Mouse (Mus musculus) erythroblast, adult 5-6 weeks (primary cell): ENCODE measurements around the gene Pigz. TPM values are rescaled to one million over a fixed set of nuclear protein-coding genes. Genes with fewer than 3 reads are reported as not detected.

ENCODE experiments used
- ATAC-seq: replicated peaks from 2 replicates; pipeline ENCODE4 v1.8.0; 2016; ENCODE audit warnings: moderate number of reproducible peaks, mild to moderate bottlenecking, moderate TSS enrichment, inconsistent platforms; ENCODE audit not compliant: poor library complexity, low FRiP score, severe bottlenecking
- total RNA-seq, 2 experiments: library from RNA; stranded (forward) in 1 of 2; stranded (reverse) in 1 of 2; fragments of 150-400 nt in 1 of 2; fragments of 200-764, 138-1000 nt in 1 of 2; gene quantifications; 2 replicates each; pipeline versions ENCODE4 v1.2.3 to v1.2.4; 2015 to 2017; ENCODE audit warnings: low replicate concordance in 2 of 2

Pigz gene
- total RNA-seq, 2 experiments from 2014 or later = 0.09 to 1.9 TPM

GRCm38 (mm10) chr16:31980946-31981345 lies 47.3 kb downstream of the Pigz start:
- ATAC-seq = no peak

- ATAC-seq = no peak
Observed at GRCm38 (mm10) chr16:31992039-31992438, 58.4 kb downstream of the Pigz start.

- ATAC-seq = no peak
Observed at GRCm38 (mm10) chr16:31993195-31993594, 59.5 kb downstream of the Pigz start.

- no peak for ATAC-seq
Observed at GRCm38 (mm10) chr16:31993946-31994345, 60.3 kb downstream of the Pigz start.

Other genes with a start within 250 kb of the Pigz start
- not detected in 2 replicates for gene Meltf, start 55.0 kb upstream of the Pigz start, total RNA-seq (2015; ENCODE audit: low replicate concordance)
- not detected in 2 replicates for gene Meltf, start 55.0 kb upstream of the Pigz start, total RNA-seq (2017; ENCODE audit: low replicate concordance)
- 3.1 and 14.0 TPM in 2 replicates for gene 0610012G03Rik, start 14.6 kb downstream of the Pigz start, total RNA-seq (2015; ENCODE audit: low replicate concordance)
- 1.3 and 7.2 TPM in 2 replicates for gene 0610012G03Rik, start 14.6 kb downstream of the Pigz start, total RNA-seq (2017; ENCODE audit: low replicate concordance)
- gene Ncbp2, start 14.7 kb downstream of the Pigz start, total RNA-seq (2015; ENCODE audit: low replicate concordance) = 3.1 and 11.7 TPM in 2 replicates
- gene Ncbp2, start 14.7 kb downstream of the Pigz start, total RNA-seq (2017; ENCODE audit: low replicate concordance) = 4.9 and 8.9 TPM in 2 replicates
- gene Senp5, start 69.4 kb downstream of the Pigz start, total RNA-seq (2015; ENCODE audit: low replicate concordance) = 2.3 and 4.4 TPM in 2 replicates
- 2.8 and 4.6 TPM in 2 replicates for gene Senp5, start 69.4 kb downstream of the Pigz start, total RNA-seq (2017; ENCODE audit: low replicate concordance)
- gene Pak2, start 145.5 kb downstream of the Pigz start, total RNA-seq (2015; ENCODE audit: low replicate concordance) = 10.2 and 21.7 TPM in 2 replicates
- gene Pak2, start 145.5 kb downstream of the Pigz start, total RNA-seq (2017; ENCODE audit: low replicate concordance) = 18.1 and 20.1 TPM in 2 replicates
- gene Pigx, start 165.9 kb downstream of the Pigz start, total RNA-seq (2015; ENCODE audit: low replicate concordance) = 16.9 and 30.4 TPM in 2 replicates
- gene Pigx, start 165.9 kb downstream of the Pigz start, total RNA-seq (2017; ENCODE audit: low replicate concordance) = 5.9 and 18.3 TPM in 2 replicates
- 13.4 and 15.4 TPM in 2 replicates for gene Cep19, start 165.9 kb downstream of the Pigz start, total RNA-seq (2015; ENCODE audit: low replicate concordance)
- gene Cep19, start 165.9 kb downstream of the Pigz start, total RNA-seq (2017; ENCODE audit: low replicate concordance) = 9.1 and 15.0 TPM in 2 replicates
- 29.0 and 38.5 TPM in 2 replicates for gene Nrros, start 231.7 kb downstream of the Pigz start, total RNA-seq (2015; ENCODE audit: low replicate concordance)
- 18.1 and 25.4 TPM in 2 replicates for gene Nrros, start 231.7 kb downstream of the Pigz start, total RNA-seq (2017; ENCODE audit: low replicate concordance)
- 1.9 and 6.9 TPM in 2 replicates for gene Bex6, start 246.0 kb downstream of the Pigz start, total RNA-seq (2015; ENCODE audit: low replicate concordance)
- 3.2 and 7.8 TPM in 2 replicates for gene Bex6, start 246.0 kb downstream of the Pigz start, total RNA-seq (2017; ENCODE audit: low replicate concordance)